Mouse (Mus musculus) intestine, postnatal 0 days (tissue): Measurements from ENCODE around the gene Isyna1. TPM values are rescaled to one million over a fixed set of nuclear protein-coding genes. Genes with fewer than 3 reads are reported as not detected.
A peak's percentile ranks its signal among the peaks of the same experiment; 100 is the strongest.

Experiments
- ATAC-seq: fragments of 200-750 bp; cut with Nextera tagmentation; 2 replicates; pipeline ENCODE4 v1.8.0; 2017; ENCODE audit warnings: mild to moderate bottlenecking, moderate TSS enrichment, moderate library complexity
- H3K27ac ChIP-seq: fragments of 300-500 bp; sonication (generic); 2 replicates; pipeline ENCODE4 v1.5.1; 2014; ENCODE audit warnings: mild to moderate bottlenecking, low read depth, low read length, moderate library complexity
- H3K27me3 ChIP-seq: fragments of 300-500 bp; sonication (generic); replicated peaks from 2 replicates; pipeline ENCODE4 v1.6.1; 2014; ENCODE audit warnings: low read length, mixed read lengths; ENCODE audit not compliant: control insufficient read depth, insufficient read depth
- H3K36me3 ChIP-seq: fragments of 300-500 bp; sonication (generic); 2 replicates; pipeline ENCODE4 v1.6.1; 2014; ENCODE audit warnings: mild to moderate bottlenecking, moderate library complexity; ENCODE audit not compliant: control insufficient read depth, insufficient read depth
- H3K4me1 ChIP-seq: fragments of 300-500 bp; sonication (generic); replicated peaks from 2 replicates; pipeline ENCODE4 v1.6.1; 2014; ENCODE audit warnings: antibody characterized with exemption, low read length, mixed read lengths; ENCODE audit not compliant: control insufficient read depth, insufficient read depth
- H3K4me2 ChIP-seq: fragments of 300-500 bp; sonication (generic); replicated peaks from 2 replicates; pipeline ENCODE4 v1.6.1; 2014; ENCODE audit warnings: low read depth, mild to moderate bottlenecking, moderate library complexity
- H3K4me3 ChIP-seq: fragments of 300-500 bp; sonication (generic); 2 replicates; pipeline ENCODE4 v1.5.1; 2014; ENCODE audit warnings: low read depth, low read length
- H3K9ac ChIP-seq: fragments of 300-500 bp; sonication (generic); 2 replicates; pipeline ENCODE4 v1.6.1; 2014; ENCODE audit warnings: mild to moderate bottlenecking, low read depth, low read length
- H3K9me3 ChIP-seq: fragments of 300-500 bp; sonication (generic); 2 replicates; pipeline ENCODE4 v1.6.1; 2016; ENCODE audit warnings: mixed run types; ENCODE audit not compliant: control insufficient read depth
- CTCF ChIP-seq: sonication (generic); IDR thresholded peaks from 2 replicates; pipeline ENCODE4 v1.5.1; 2016; ENCODE audit warnings: low read depth, mild to moderate bottlenecking, control low read depth, antibody characterized with exemption, moderate library complexity
- WGBS: fragments of 180-500 bp; shearing (Covaris S2); extraction: QIAGEN DNeasy Blood & Tissue Kit; methylation state at CpG from one replicate; pipeline ENCODE4 v1.1.7; 2014; 5-methylcytosine and 5-hydroxymethylcytosine counted together
- polyA plus RNA-seq: library from polyadenylated mRNA; unstranded; fragments of >200 nt; fragmentation: Nextera tagmentation; extraction: Ambion mirVana; gene quantifications from 2 replicates; pipeline ENCODE4 v1.2.1, GENCODE M21; 2015

The Isyna1 gene
- polyA plus RNA-seq, 1 experiment from 2014 or later = 21.0 TPM

- H3K4me3 ChIP-seq = no peak overlapping the region
- no peak overlapping the region for H3K27ac ChIP-seq
- H3K4me1 ChIP-seq = peaks cover 16% of the 10 kb centered on the region; the same call in 1 of the 2 replicates
- TF ChIP-seq CTCF = no peak
- H3K27me3 ChIP-seq = no peaks in the 10 kb centered on the region
- no peaks in the 10 kb centered on the region for H3K36me3 ChIP-seq
- no peak overlapping the region for H3K4me2 ChIP-seq
- WGBS = 53% methylated on average over 4 of the region's 4 CpGs
- H3K9ac ChIP-seq = no peak overlapping the region
- H3K9me3 ChIP-seq = no peaks in the 10 kb centered on the region
- ATAC-seq = no peak
Measured at GRCm38 (mm10) chr8:70561357-70561756, 32.8 kb upstream of the Isyna1 start.

- no peak overlapping the region for H3K9ac ChIP-seq
- H3K9me3 ChIP-seq = no peaks in the 10 kb centered on the region
- WGBS = 58% methylated on average over 7 of the region's 7 CpGs
Measured at GRCm38 (mm10) chr8:70561809-70562535, 32.2 kb upstream of the Isyna1 start.

GRCm38 (mm10) chr8:70562802-70563201, 31.4 kb upstream of the Isyna1 start:
- WGBS = 58% methylated on average over 3 of the region's 3 CpGs
- TF ChIP-seq CTCF = no peak
- H3K4me2 ChIP-seq = no peak overlapping the region
- ATAC-seq = no peak
- no peaks in the 10 kb centered on the region for H3K27me3 ChIP-seq
- H3K4me3 ChIP-seq = no peak overlapping the region
- H3K36me3 ChIP-seq = peaks cover 5% of the 10 kb centered on the region; the same call in 1 of the 2 replicates
- H3K4me1 ChIP-seq = peaks cover 16% of the 10 kb centered on the region; the same call in 1 of the 2 replicates
- H3K9ac ChIP-seq = no peak overlapping the region
- H3K9me3 ChIP-seq = no peaks in the 10 kb centered on the region
- H3K27ac ChIP-seq = no peak overlapping the region

More at GRCm38 (mm10) chr8:70561809-70562535, 32.2 kb upstream of the Isyna1 start:
- no peak overlapping the region for H3K4me3 ChIP-seq
- ATAC-seq = no peak
- H3K36me3 ChIP-seq = peaks cover 4% of the 10 kb centered on the region; the same call in 1 of the 2 replicates
- H3K4me1 ChIP-seq = peaks cover 16% of the 10 kb centered on the region; the same call in 1 of the 2 replicates
- no peak overlapping the region for H3K4me2 ChIP-seq
- TF ChIP-seq CTCF = no peak
- no peak overlapping the region for H3K27ac ChIP-seq
- H3K27me3 ChIP-seq = no peaks in the 10 kb centered on the region

- no peaks in the 10 kb centered on the region for H3K27me3 ChIP-seq
- no peak overlapping the region for H3K27ac ChIP-seq
- no peak overlapping the region for H3K4me3 ChIP-seq
- H3K36me3 ChIP-seq = peaks cover 5% of the 10 kb centered on the region; the same call in 1 of the 2 replicates
- H3K9me3 ChIP-seq = no peaks in the 10 kb centered on the region
- no peak overlapping the region for H3K9ac ChIP-seq
- peaks cover 16% of the 10 kb centered on the region; the same call in 1 of the 2 replicates for H3K4me1 ChIP-seq
- no peak for ATAC-seq
- no peak overlapping the region for H3K4me2 ChIP-seq
- no peak for TF ChIP-seq CTCF
- 82% methylated on average over 6 of the region's 6 CpGs for WGBS
Measured at GRCm38 (mm10) chr8:70563763-70564387, 30.3 kb upstream of the Isyna1 start.

GRCm38 (mm10) chr8:70564696-70565235, 29.4 kb upstream of the Isyna1 start:
- no peak overlapping the region for H3K27ac ChIP-seq
- WGBS = 64% methylated on average over 3 of the region's 3 CpGs

GRCm38 (mm10) chr8:70565561-70565960, 28.6 kb upstream of the Isyna1 start:
- H3K4me1 ChIP-seq = peaks cover 11% of the 10 kb centered on the region; the same call in 1 of the 2 replicates
- 30% methylated on average over 3 of the region's 3 CpGs for WGBS
- H3K9me3 ChIP-seq = no peaks in the 10 kb centered on the region
- H3K27me3 ChIP-seq = no peaks in the 10 kb centered on the region
- H3K36me3 ChIP-seq = peaks cover 5% of the 10 kb centered on the region; the same call in 1 of the 2 replicates
- no peak for TF ChIP-seq CTCF
- H3K27ac ChIP-seq = peak overlapping the region; percentile 17; the same call in 1 of the 2 replicates
- no peak overlapping the region for H3K4me2 ChIP-seq
- no peak overlapping the region for H3K9ac ChIP-seq
- peak; percentile 49 for ATAC-seq
- H3K4me3 ChIP-seq = no peak overlapping the region

More at GRCm38 (mm10) chr8:70564696-70565235, 29.4 kb upstream of the Isyna1 start:
- TF ChIP-seq CTCF = no peak
- peaks cover 5% of the 10 kb centered on the region; the same call in 1 of the 2 replicates for H3K36me3 ChIP-seq
- no peaks in the 10 kb centered on the region for H3K27me3 ChIP-seq
- ATAC-seq = no peak
- peaks cover 13% of the 10 kb centered on the region; the same call in 1 of the 2 replicates for H3K4me1 ChIP-seq
- no peak overlapping the region for H3K9ac ChIP-seq
- H3K4me3 ChIP-seq = no peak overlapping the region
- no peaks in the 10 kb centered on the region for H3K9me3 ChIP-seq
- no peak overlapping the region for H3K4me2 ChIP-seq
